Mouse (Mus musculus) frontal cortex, adult 2 months (tissue): ENCODE measurements at regions not wholly inside any gene's neighbourhood (a gene's known extent, or its start where the extent isn't known, plus 50 kb on each side); places are given as distances from the start of the nearest gene placed in this dataset.
"Not testable (repeated sequence)": the region's sequence is repeated elsewhere in the genome, so short reads cannot be mapped to it uniquely, and the experiment has no call there.

Source experiments
- DNase-seq, 2 experiments: peaks; one replicate each; pipeline ENCODE4 v3.0.0; 2022; ENCODE audit warnings: low spot score in 1 of 2; ENCODE audit errors: extremely low spot score in 1 of 2

GRCm38 (mm10) chr2:171605064-171605463, 438.2 kb downstream of the Cbln4 start:
- no peak for DNase-seq

GRCm38 (mm10) chr2:171595240-171595639, 448.0 kb downstream of the Cbln4 start:
- no peak for DNase-seq

- DNase-seq = no peak
Observed at GRCm38 (mm10) chr2:171593884-171594283, 449.4 kb downstream of the Cbln4 start.

- no peak for DNase-seq
Observed at GRCm38 (mm10) chr2:171592315-171592714, 451.0 kb downstream of the Cbln4 start.

- no peak for DNase-seq
Observed at GRCm38 (mm10) chr2:171588158-171588557, 455.1 kb downstream of the Cbln4 start.

- DNase-seq = peak in 1 of 2 experiments; percentile 38
Observed at GRCm38 (mm10) chr2:171587635-171588034, 455.6 kb downstream of the Cbln4 start.

GRCm38 (mm10) chr2:171586853-171587220, 456.4 kb downstream of the Cbln4 start:
- DNase-seq = no peak

- peak; percentile 5 to 66 for DNase-seq
Observed at GRCm38 (mm10) chr2:171586217-171586852, 456.9 kb downstream of the Cbln4 start.

GRCm38 (mm10) chr2:171574360-171574759, 468.9 kb downstream of the Cbln4 start:
- DNase-seq = no peak

- no peak for DNase-seq
Observed at GRCm38 (mm10) chr2:171562656-171563055, 480.6 kb downstream of the Cbln4 start.

- DNase-seq = not testable (repeated sequence)
Observed at GRCm38 (mm10) chr2:171542768-171543167, 500.5 kb downstream of the Cbln4 start.

- DNase-seq = no peak
Observed at GRCm38 (mm10) chr2:171514876-171515275, 528.4 kb downstream of the Cbln4 start.

- no peak for DNase-seq
Observed at GRCm38 (mm10) chr2:171496620-171497019, 546.6 kb downstream of the Cbln4 start.

GRCm38 (mm10) chr2:171493741-171494140, 549.5 kb downstream of the Cbln4 start:
- peak in 1 of 2 experiments; percentile 76 for DNase-seq

- peak in 1 of 2 experiments; percentile 45 for DNase-seq
Observed at GRCm38 (mm10) chr2:171487284-171487683, 556.0 kb downstream of the Cbln4 start.

GRCm38 (mm10) chr2:171453241-171453640, 590.0 kb downstream of the Cbln4 start:
- peak in 1 of 2 experiments; percentile 8 for DNase-seq

- DNase-seq = peak in 1 of 2 experiments; percentile 3
Observed at GRCm38 (mm10) chr2:171406057-171406456, 637.2 kb downstream of the Cbln4 start.

GRCm38 (mm10) chr2:171388936-171389335, 654.3 kb downstream of the Cbln4 start:
- no peak for DNase-seq

- DNase-seq = peak; percentile 5 to 52
Observed at GRCm38 (mm10) chr2:171373457-171373856, 641.9 kb downstream of the Dok5 start.

GRCm38 (mm10) chr2:171373016-171373415, 641.4 kb downstream of the Dok5 start:
- DNase-seq = no peak

- no peak for DNase-seq
Observed at GRCm38 (mm10) chr2:171371751-171372150, 640.1 kb downstream of the Dok5 start.

- no peak for DNase-seq
Observed at GRCm38 (mm10) chr2:171365553-171365952, 633.9 kb downstream of the Dok5 start.

GRCm38 (mm10) chr2:171364621-171365020, 633.0 kb downstream of the Dok5 start:
- DNase-seq = no peak
